Mouse (Mus musculus) liver, embryonic 16.5 days (tissue): ENCODE data around the gene Ruvbl2. TPM values are rescaled to one million over a fixed set of nuclear protein-coding genes. Genes with fewer than 3 reads are reported as not detected.
A peak's percentile ranks its signal among the peaks of the same experiment; 100 is the strongest.

Source experiments
- ATAC-seq: fragments of 200-750 bp; cut with Nextera tagmentation; 2 replicates; pipeline ENCODE4 v1.8.0; 2017; ENCODE audit warnings: low read depth, mild to moderate bottlenecking, moderate number of reproducible peaks, moderate library complexity
- H3K27ac ChIP-seq: fragments of 300-500 bp; sonication (generic); 2 replicates; pipeline ENCODE4 v1.5.1; 2014; ENCODE audit warnings: mild to moderate bottlenecking, low read length
- H3K27me3 ChIP-seq: fragments of 300-500 bp; sonication (generic); 2 replicates; pipeline ENCODE4 v1.6.1; 2014; ENCODE audit warnings: low read depth, low read length, mixed read lengths; ENCODE audit not compliant: control insufficient read depth, insufficient read depth
- H3K36me3 ChIP-seq: fragments of 300-500 bp; sonication (generic); 2 replicates; pipeline ENCODE4 v1.6.1; 2014; ENCODE audit warnings: mild to moderate bottlenecking; ENCODE audit not compliant: control insufficient read depth, insufficient read depth
- H3K4me1 ChIP-seq: fragments of 300-500 bp; sonication (generic); 2 replicates; pipeline ENCODE4 v1.6.1; 2014; ENCODE audit warnings: low read depth, low read length, mixed read lengths; ENCODE audit not compliant: control insufficient read depth
- H3K4me2 ChIP-seq: fragments of 300-500 bp; sonication (generic); 2 replicates; pipeline ENCODE4 v1.6.1; 2014; ENCODE audit warnings: low read depth, low read length, mixed read lengths
- H3K4me3 ChIP-seq: fragments of 300-500 bp; sonication (generic); 2 replicates; pipeline ENCODE4 v1.5.1; 2014; ENCODE audit warnings: low read depth, mild to moderate bottlenecking, low read length
- H3K9ac ChIP-seq: fragments of 300-500 bp; sonication (generic); 2 replicates; pipeline ENCODE4 v1.6.1; 2014; ENCODE audit warnings: low read depth, low read length
- H3K9me3 ChIP-seq: fragments of 300-500 bp; sonication (generic); replicated peaks from 2 replicates; pipeline ENCODE4 v1.6.1; 2016; ENCODE audit warnings: low read length; ENCODE audit not compliant: control insufficient read depth
- WGBS: fragments of 180-500 bp; shearing (Covaris S2); extraction: QIAGEN DNeasy Blood & Tissue Kit; methylation state at CpG from one replicate; pipeline ENCODE4 v1.1.7; 2014; ENCODE audit not compliant: insufficient replicate concordance; 5-methylcytosine and 5-hydroxymethylcytosine counted together
- polyA plus RNA-seq: library from polyadenylated mRNA; unstranded; fragments of >200 nt; fragmentation: Nextera tagmentation; extraction: Ambion mirVana; gene quantifications from 2 replicates; pipeline ENCODE4 v1.2.1, GENCODE M21; 2015

The Ruvbl2 gene
- polyA plus RNA-seq, 1 experiment from 2014 or later: 59.4 TPM

- no peaks in the 10 kb centered on the region for H3K9me3 ChIP-seq
- H3K36me3 ChIP-seq: peaks cover 28% of the 10 kb centered on the region
- peaks cover 52% of the 10 kb centered on the region for H3K27me3 ChIP-seq
- H3K4me1 ChIP-seq: peaks cover 5% of the 10 kb centered on the region
- H3K9ac ChIP-seq: no peak overlapping the region
- no peak overlapping the region for H3K4me3 ChIP-seq
- H3K4me2 ChIP-seq: no peak overlapping the region
- no peak overlapping the region for H3K27ac ChIP-seq
- WGBS: 33% methylated on average over 27 of the region's 27 CpGs
- no peak for ATAC-seq
These were observed 17.9 kb downstream of the Ruvbl2 start for GRCm38 (mm10) chr7:45419859-45420614.

DNA sequence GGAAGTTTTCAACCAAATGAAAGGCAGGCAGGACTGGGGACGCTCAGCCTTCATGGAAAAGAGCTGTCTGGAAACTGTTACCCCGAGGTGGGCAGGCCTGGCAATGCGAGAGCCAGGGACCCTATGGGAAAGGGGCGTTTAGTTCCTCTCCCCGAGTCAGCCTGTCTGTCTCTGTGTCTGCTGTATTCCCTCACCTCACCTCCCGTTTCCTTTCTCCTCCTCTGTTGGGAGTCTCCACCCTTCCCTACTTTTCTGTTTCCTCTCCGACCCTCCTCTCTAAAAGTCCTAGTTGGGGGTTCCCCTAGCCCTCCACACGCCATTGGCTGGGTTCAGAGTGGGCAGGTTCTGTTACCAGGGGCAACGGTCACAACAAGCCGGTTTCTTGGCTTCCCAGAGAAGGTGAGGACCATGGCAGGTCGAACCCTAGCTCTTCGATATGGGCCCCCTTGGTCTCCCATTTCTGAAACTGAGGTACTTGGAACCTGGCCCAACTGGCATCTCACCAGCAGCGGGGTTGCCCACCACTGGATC is 19.9 kb downstream of the Ruvbl2 start:
- ATAC-seq: no peak
- Histone ChIP-seq H3K4me3 (no peak overlapping the region), H3K27ac (no peak overlapping the region), H3K9me3 (no peaks in the 10 kb centered on the region), H3K36me3 (peaks cover 11% of the 10 kb centered on the region), H3K4me2 (no peak overlapping the region), H3K4me1 (peaks cover 13% of the 10 kb centered on the region), H3K9ac (no peak overlapping the region), H3K27me3 (peaks cover 72% of the 10 kb centered on the region)
- 9% methylated on average over 13 of the region's 13 CpGs for WGBS

DNA sequence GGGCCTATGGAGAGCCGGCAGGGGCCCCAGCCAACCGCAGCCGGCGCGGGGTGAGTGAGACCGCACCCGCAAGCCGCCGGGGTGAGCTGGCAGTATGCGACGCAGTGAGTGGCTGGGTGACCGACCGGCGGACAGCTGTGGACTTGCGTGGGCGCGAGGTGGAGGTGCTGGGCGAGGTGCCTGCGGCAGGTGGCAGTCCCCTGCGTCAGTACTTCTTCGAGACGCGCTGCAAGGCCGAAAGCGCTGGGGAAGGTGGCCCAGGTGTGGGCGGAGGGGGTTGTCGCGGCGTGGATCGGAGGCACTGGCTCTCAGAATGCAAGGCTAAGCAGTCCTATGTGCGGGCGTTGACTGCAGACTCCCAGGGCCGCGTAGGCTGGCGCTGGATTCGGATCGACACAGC is 22.3 kb downstream of the Ruvbl2 start:
- H3K36me3 ChIP-seq: no peaks in the 10 kb centered on the region
- H3K4me2 ChIP-seq: no peak overlapping the region
- peaks cover 13% of the 10 kb centered on the region for H3K4me1 ChIP-seq
- WGBS: 10% methylated on average over 37 of the region's 37 CpGs
- no peak overlapping the region for H3K27ac ChIP-seq
- no peak overlapping the region for H3K9ac ChIP-seq
- no peaks in the 10 kb centered on the region for H3K9me3 ChIP-seq
- peaks cover 94% of the 10 kb centered on the region for H3K27me3 ChIP-seq
- no peak overlapping the region for H3K4me3 ChIP-seq
- no peak for ATAC-seq

GRCm38 (mm10) chr7:45414740-45415224 is 23.1 kb downstream of the Ruvbl2 start:
- Histone ChIP-seq H3K9ac (no peak overlapping the region), H3K4me3 (no peak overlapping the region), H3K27me3 (peaks cover 97% of the 10 kb centered on the region), H3K27ac (no peak overlapping the region), H3K4me2 (no peak overlapping the region), H3K4me1 (peaks cover 13% of the 10 kb centered on the region), H3K9me3 (no peaks in the 10 kb centered on the region), H3K36me3 (no peaks in the 10 kb centered on the region)
- 23% methylated on average over 12 of the region's 12 CpGs for WGBS
- no peak for ATAC-seq

DNA sequence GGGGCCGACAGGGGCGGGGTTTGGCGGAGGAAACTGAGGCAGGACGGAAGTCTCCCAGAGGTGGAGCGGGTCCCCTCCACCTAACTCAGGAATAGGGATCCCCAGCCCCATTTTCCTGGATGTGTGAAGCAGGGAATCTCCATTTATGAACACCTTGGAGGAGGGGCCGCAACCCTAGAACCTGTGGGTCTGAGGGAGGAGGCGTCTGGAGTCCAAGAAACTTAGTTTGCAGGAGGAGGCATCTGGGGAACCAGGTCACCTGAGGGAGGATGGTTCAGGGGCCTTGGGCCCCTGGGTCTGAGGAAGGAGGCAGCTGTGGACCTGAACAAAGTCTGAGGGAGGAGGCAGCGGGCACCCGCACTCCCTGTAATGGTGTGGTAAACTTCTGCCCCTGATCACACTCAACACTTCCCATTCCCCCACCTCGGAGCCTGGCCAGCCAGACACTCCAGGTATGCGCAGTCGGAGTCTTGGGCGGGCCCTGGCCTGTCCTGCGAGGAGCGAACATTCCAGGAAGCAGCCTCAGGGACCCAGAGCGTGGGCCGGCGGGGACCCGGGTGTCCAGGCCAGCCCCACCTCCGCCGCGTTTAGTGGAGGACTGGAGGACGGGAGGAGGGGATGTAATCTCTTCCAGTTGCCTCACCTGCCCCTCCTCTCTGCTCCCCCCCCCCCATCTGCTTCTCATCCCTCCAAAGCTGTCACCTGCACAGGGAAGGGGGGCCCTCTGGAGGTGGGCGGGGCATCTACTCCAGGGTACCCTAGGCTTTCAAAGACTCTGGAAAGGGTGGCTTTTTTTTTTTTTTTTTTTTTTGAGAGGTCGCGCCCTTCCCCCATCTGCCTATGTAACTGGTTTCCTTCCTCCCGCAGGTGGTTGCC is 23.8 kb downstream of the Ruvbl2 start:
- no peaks in the 10 kb centered on the region for H3K36me3 ChIP-seq
- peak overlapping the region; percentile 51 for H3K4me3 ChIP-seq
- peaks cover 13% of the 10 kb centered on the region for H3K4me1 ChIP-seq
- H3K9me3 ChIP-seq: no peaks in the 10 kb centered on the region
- H3K27me3 ChIP-seq: peaks cover 96% of the 10 kb centered on the region
- WGBS: 2% methylated on average over 27 of the region's 27 CpGs
- 0 out of 2 replicates have a peak overlapping the region, but pooled peaks have one; percentile 11 for H3K9ac ChIP-seq
- peak overlapping the region; percentile 61 for H3K4me2 ChIP-seq
- H3K27ac ChIP-seq: no peak overlapping the region
- ATAC-seq: no peak

DNA sequence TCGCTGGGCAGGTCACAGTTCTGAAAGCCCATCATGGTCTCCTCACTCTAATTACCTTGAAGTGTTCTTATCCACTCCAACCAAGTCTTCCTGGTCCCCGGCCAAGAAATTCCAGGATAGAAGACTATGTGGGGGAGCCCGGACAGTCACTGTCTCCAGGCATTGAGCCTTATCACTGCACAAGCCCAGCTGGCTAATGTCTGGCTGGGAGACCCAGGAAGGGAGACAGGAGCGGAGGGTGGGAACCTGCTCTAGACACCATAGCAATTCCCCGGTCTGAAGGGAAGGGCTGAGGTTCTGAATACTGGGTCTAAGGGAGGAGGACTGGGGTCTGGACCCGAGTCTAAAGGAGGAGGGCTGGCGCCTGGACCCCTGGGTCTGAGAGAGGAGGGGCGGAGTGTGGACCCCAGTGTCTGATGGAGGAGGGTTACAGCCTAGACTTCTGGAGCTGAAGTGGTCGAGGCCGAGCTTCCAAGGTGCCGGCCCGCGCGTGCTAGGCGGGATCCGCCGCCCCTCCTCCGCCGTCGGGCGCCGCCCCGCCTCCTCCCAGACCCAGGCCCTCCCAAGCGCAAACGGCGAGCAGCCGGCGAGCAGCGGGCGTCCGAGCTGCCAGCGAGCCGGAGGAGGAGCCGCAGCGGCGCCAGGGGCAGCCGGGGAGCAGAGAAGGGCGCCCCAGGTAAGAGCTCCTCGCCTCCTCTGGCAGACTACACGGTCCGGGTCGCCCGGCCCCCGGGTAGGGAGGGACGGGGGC is 24.6 kb downstream of the Ruvbl2 start, which contains the start of gene Ntf5:
TSS of gene Ntf5 (plus strand) at position 583 of the 751 bp plus-strand sequence.
- Histone ChIP-seq H3K27me3 (peaks cover 96% of the 10 kb centered on the region), H3K4me1 (peaks cover 13% of the 10 kb centered on the region), H3K27ac (no peak within 1 kb of the TSS), H3K36me3 (no peaks in the 10 kb centered on the region), H3K9me3 (no peaks in the 10 kb centered on the region), H3K9ac (0 out of 2 replicates have a peak within 1 kb of the TSS, but pooled peaks have one; percentile 11), H3K4me3 (peak within 1 kb of the TSS; percentile 51), H3K4me2 (peak within 1 kb of the TSS; percentile 61)
- peak; percentile 36 for ATAC-seq
- 4% methylated on average over 29 of the region's 45 CpGs for WGBS

- Histone ChIP-seq H3K9ac (no peak overlapping the region), H3K4me1 (peaks cover 13% of the 10 kb centered on the region), H3K9me3 (no peaks in the 10 kb centered on the region), H3K4me2 (no peak overlapping the region), H3K27ac (no peak overlapping the region), H3K36me3 (no peaks in the 10 kb centered on the region), H3K27me3 (peaks cover 96% of the 10 kb centered on the region), H3K4me3 (no peak overlapping the region)
- ATAC-seq: no peak
- WGBS: 57% methylated on average over 2 of the region's 2 CpGs
These were observed 25.5 kb downstream of the Ruvbl2 start for GRCm38 (mm10) chr7:45412421-45412820.

DNA sequence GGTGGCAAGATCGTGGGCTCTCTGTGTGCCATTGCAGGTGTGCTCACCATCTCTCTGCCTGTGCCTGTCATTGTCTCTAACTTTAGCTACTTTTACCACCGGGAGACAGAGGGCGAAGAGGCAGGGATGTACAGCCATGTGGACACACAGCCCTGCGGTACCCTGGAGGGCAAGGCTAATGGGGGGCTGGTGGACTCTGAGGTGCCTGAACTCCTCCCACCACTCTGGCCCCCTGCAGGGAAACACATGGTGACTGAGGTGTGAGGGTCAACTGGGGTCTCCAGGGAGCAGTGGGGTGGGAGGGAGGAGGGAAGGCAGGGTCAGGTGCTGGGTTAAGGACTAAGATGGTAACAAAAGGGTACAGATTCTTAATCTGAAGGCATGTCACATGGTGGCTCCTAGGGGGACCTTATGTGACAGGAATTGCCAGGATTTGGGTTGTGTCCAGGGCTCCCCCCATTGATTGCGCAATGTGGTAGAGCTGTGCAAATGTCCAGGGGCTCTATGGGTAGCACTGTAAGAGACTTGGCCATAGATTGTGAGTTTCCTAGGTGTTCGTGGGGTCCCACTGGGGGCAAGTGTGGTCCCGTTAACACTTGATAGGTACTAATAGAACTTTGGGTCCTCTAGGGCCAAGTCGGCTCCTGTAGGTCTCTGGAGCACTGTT is 28.3 kb downstream of the Ruvbl2 start:
- H3K27ac ChIP-seq: no peak overlapping the region
- peaks cover 12% of the 10 kb centered on the region for H3K4me1 ChIP-seq
- H3K27me3 ChIP-seq: peaks cover 92% of the 10 kb centered on the region
- H3K9me3 ChIP-seq: no peaks in the 10 kb centered on the region
- H3K9ac ChIP-seq: no peak overlapping the region
- 64% methylated on average over 8 of the region's 8 CpGs for WGBS
- H3K4me2 ChIP-seq: no peak overlapping the region
- no peak overlapping the region for H3K4me3 ChIP-seq
- H3K36me3 ChIP-seq: no peaks in the 10 kb centered on the region
- no peak for ATAC-seq
